Mouse (Mus musculus) ES-Bruce4 (cell line): ENCODE measurements around the gene Ctnna3.

Source experiments
- CTCF ChIP-seq: IDR thresholded peaks from one replicate; pipeline ENCODE4 v1.8.1; 2011; ENCODE audit warnings: low read depth, low read length
- EP300 ChIP-seq: IDR thresholded peaks from 2 replicates; pipeline ENCODE4 v1.6.1; 2011; ENCODE audit warnings: low read depth, low read length; ENCODE audit not compliant: insufficient read depth

GRCm38 (mm10) chr10:63880462-63880903, 450.6 kb downstream of the Ctnna3 start:
- TF ChIP-seq CTCF (no peak), EP300 (no peak)
